Mouse (Mus musculus): ENCODE results near the gene Rfc5.
"Not testable (repeated sequence)": the region's sequence is repeated elsewhere in the genome, so short reads cannot be mapped to it uniquely, and the experiment has no call there.

The Rfc5 gene

DNA sequence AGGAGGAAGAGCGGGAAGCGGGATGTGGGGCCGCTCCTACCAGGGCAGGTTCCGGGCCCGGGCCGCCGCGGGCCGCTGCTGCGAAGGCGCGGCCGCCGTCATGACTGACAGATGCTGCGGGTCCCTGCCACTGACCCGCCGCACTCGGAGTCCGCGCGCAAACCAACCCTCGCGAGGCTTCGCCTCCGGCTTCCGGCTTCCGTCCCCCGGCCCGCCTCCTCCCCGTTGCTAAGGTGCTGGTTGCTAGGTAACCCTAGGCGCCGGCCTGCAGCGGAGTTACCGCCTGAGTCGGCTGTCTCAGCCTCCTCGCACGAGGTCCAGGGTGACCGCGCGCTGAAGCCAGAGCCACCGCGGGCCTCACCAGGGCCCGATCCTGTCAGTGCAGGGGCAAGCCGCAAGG is at the start of gene Rfc5:
TSS of gene Rfc5 (minus strand) at position 171 of the 400 bp plus-strand sequence.
- DNase-seq: peak; percentile 97

DNA sequence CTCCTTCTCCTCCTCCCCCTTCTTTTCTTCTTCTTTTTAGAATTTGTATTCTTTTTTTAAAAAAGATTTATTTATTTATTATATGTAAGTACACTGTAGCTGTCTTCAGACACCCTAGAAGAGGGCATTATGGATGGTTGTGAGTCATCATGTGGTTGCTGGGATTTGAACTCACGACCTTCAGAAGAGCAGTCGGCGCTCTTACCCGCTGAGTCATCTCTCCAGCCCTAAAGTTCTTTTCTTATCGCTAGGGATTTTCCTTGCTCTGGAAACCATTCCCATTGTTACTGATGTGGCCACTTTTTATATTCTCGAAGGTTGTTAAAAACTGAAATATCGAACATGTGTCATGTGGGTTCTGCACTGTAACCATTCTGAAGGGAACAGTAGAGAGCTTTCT is 44.7 kb upstream of the Rfc5 start:
- DNase-seq: not testable (repeated sequence)

DNA sequence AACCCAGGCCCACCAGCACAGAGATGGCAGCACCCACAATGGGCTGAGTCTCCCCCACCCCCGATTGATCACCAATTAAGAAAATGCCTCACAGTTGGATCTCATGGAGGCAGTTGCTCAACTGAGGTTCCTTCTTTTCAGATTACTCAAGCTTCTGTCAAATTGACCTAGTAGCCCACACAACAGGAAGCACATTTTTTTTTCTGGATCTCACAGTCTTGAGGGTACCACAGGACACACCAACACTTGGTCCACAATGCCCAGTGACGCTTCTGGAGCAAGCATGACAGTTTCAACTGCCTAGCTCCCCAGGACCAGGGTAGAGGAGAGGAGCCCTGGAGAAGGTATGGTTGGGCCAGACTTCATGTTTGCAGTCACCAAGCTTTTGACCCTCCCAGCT is 28.6 kb upstream of the Rfc5 start:
- DNase-seq: no peak

DNA sequence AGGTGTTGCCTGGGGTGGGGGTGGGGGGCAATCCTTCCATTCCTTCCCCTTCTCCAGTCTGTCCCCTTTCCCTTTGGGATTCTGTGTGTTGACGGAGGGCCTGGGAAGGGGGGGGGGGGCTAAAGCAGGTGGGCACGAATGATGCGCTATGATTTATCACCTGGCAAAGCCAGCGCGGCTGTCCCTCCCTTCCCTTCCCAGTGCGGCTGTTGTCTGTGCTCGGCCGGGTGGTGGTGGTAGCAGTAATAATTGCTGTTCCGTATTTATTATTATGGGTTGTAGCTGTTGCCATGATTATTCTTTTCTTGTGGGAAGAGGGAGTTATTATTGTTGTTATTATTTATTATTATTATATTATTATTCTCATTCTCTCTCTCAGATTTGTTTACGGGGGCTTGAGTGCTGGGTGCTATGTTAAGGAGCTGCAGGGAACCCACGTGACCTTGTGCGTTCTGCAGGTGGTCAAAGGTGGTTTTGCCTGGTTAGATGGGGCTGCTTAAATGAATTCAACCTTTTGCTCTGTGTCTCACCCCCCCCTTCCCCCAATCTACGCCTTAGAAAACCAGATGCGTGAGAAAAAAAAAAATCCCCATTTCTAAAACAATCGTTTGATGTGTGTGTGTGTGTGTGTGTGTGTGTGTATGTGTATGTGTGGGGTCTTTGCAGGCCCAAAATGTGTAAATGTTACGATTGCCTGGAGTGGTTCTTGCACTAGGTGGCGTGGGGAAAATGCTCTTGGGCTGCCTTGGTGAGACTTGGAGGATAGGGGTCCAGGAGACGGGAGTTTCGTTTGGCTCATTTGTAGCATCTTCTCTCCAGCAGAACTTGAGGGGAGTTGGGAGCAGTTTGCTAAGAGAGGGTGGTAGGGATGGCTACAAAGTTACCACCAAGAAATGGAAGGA is 26.4 kb upstream of the Rfc5 start:
- DNase-seq: peak; percentile 20

DNA sequence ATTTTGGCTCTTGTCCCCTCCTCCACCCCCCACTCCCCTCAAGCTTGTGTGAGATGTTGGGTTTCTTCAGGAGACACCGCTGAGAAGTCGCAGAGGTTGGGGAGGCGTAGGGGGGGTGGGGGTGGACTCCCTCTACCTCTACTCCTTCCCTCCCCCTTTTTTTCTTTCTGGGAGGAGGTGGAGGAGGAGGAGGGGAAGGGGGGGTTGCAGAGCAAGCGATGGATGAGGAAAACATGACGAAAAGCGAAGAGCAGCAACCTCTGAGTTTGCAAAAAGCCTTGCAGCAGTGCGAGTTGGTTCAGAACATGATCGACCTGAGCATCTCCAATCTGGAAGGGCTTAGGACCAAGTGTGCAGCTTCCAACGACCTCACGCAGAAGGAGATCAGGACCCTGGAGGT is 25.8 kb upstream of the Rfc5 start:
- no peak for DNase-seq

DNA sequence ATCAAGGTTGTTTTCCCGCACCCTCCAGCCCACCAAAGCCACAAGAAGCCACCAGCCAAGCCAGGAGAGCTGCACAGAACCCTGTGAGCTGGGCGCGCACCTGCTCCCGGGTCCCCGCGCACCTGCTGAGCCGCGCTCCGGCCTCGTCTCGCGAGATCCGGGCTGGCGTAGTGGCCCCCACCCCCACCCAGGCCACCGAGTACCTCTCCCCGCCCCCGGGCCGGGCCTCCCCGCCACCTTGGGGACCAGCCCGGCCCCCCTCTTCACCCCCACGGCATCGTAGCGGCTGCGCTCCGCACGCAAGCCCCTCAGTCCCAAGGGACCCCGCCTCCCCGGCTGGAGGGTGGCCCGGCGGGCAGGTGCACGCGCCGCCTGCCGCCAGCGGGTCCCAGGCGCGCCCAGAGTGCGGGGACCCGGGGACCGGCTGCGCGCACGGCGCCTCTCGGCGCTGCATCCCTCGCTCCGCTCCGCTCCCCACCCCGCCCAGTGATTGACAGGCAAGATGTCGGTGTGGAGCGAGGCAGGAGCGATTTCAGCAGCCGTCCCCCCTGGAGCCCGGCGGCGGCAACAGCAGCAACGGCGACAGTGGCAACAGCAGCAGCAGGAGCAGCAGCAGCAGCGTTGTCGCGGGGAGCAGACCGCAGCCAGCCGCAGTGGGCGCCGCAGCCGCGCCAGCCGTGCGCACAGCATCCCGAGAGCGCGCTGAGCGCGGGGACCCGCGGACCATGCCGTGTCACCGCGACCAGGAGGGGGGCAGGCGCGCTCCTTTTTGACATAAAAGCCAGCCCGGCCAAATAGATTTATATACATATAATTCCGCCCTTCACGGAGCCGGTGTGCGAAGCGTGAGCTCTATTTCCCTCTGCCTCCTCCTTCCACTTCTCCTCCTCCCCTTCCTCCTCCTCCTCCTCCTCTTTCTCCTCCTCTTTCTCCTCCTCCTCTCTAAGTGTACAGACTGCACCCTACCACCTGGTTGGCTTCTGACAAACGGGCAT is 25.0 kb upstream of the Rfc5 start, which contains the start of gene Ksr2:
TSS of gene Ksr2 (plus strand) at position 494 of the 995 bp plus-strand sequence.
- DNase-seq: peak; percentile 73

DNA sequence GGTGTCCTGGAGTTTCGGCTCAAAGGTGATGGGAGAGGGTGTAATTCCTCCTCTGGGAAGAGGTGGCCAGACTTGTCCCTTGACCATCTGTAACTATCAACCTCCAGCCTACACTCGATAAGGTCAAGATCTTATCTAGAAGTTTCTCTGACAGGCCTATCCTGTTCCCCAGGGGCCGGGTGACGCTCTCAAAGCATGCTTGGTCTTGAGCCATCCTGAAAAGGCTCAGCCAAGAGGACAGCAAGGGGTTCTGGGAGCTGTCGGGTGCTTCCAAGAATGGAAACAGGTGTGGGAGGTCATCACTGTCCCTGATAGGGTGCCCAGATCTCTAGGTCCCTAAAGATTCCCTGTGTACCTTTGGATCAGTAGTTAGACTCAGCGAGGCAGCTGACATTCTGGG is 20.5 kb upstream of the Rfc5 start:
- DNase-seq: no peak

DNA sequence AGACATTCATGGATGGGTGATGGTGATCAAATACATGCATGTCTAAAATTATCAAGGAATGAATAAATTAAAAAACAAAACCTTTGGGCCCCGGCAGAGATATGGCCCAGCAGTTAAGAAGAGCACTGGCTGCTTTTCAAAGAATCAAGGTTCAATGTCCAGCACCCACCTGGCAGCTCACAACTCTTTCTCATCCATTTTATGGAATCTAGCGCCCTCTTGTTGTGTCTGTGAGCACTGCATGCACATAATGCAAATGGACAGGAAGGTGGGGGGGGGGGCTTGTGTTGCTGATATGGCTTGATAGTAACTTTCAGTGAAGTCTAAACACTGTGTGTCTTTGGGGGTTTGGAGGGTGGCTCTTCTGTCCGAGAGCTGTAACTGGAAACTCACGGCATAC is 19.4 kb upstream of the Rfc5 start:
- DNase-seq: no peak

DNA sequence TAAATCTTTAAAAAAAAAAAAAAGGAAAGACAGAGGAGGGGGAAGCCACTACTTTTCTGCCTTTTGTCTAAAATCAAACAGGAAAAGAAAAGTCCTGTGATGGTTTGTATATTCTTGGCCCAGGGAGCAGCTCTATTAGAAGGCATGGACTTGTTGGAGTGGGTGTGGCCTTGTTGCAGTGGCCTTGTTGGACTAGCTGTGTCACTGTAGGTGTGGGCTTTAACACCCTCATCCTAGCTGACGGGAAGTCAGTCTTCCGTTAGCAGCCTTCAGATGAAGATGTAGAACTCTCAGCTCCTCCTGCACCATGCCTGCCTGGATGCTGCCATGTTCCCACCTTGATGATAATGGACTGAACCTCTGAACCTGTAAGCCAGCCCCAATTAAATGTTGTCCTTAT is 15.8 kb upstream of the Rfc5 start:
- DNase-seq: not testable (repeated sequence)

DNA sequence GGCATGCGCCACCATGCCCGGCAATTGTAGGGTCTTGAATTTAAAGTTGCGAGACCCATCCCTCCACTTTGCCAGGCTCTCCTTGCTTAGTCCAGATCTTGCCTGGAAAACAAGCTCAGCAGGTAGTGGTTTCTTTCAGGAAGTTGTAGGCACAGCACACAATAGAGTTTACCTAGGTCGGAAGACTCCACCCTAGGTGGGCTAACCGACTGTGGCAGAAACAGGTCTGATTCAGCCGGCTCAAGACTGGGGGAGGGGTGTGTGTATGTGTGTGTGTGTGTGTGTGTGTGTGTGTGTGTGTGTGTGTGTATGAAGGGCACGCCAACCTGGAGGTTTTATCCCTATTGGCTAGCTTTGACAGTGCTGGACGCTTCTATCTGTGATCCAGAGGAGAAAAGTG is 14.8 kb upstream of the Rfc5 start:
- DNase-seq: no peak

DNA sequence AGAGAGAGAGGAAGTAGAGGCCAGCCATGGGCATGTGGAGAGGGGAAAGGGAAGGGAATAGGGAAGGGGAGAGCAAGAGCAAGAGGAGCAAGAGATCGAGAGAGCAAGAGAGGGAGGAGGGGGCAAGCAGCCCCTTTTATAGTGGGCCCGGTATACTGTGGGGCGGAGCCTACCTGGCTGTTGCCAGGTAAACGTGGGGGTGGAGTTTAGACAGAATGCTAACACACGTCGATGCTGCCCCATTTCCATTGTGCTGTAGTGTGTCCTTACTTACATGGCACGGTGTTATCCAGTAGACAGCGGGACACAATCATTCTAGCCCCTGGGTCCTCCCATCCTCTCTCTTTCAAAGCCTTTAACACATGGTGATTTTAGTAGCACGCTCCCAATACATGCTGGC is 10.4 kb upstream of the Rfc5 start:
- DNase-seq: no peak

DNA sequence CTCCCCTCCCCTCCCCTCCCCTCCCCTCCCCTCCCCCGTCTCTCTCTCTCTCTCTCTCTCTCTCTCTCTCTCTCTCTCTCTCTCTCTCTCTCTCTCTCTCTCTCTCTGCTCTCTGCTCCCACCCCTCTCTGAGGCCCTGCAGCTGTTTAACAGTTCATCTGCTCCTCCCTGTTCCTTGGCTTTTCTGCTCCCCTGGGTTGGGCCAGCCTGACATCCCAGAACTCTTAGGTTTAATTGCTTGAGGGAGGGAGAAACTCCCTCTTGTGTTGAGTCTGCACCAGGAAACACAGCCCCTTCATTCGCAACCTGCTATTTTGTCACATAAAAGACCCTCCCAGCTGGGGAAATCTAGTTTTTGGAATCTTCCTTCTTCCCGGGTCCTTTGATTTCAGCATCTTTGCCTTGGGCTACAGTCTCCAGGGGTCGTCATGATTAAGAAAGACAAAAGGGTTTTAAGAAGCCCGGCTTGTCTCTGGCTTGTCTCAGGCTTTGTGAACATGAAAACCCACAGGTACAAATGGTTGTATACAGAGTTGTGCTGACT is 9.2 kb upstream of the Rfc5 start:
- DNase-seq: no peak

DNA sequence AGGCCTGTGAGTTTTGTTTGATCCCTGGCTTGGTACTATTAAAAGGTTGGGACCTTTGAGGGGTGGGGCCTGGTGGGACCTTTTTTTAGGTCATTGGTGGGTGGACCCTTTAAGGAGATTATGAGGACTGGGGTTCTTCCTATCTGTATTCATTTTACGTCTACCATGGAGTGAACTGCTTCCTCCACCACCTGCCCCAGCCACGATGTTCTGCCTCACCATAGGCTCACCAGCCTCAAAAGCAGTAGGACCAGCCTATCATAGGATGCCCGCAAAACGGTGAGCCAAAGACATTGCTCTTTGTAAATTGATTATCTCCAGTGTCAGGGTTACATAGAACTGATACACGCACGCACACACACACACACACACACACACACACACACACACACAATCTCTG is 8.5 kb upstream of the Rfc5 start:
- no peak for DNase-seq

DNA sequence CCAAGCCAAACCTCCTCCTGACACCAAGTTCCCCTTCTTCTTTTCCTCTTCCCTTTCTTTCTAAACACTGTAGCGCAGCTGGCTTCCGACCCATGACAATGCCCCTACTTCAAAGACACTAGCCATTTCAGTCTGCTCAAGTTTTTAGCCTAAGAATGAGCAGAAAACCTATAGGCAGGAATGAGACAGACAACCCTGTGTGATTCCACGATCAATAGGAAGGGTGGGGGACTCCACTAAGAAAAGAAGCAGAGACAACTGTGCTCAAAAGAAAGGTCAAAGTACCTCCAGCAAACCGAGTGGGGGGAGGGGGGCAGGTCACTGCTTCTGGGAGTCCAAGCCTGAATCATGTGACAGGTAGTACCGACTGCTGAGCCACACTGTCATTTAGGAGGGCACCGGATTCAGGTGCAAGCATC is 7.8 kb upstream of the Rfc5 start:
- DNase-seq: no peak

DNA sequence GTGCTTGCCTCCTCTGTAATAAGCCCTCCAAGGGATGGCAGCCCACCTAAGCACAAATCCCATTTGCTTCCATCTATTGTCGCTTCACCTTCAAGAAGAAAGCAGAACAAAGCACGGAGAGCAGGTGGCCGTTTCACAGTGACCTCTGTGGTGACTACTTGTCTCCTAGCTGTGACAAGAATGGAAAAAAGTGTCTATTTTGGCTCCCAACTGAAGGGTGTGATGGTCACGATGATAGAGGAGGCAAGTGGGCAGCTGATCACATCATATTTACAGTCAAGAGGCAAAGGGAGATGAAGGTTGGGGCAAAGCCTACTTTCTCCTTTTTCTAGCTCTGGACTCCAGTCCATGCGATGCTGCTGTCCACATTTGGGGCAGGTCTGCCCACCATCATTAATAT is 7.0 kb upstream of the Rfc5 start:
- no peak for DNase-seq

DNA sequence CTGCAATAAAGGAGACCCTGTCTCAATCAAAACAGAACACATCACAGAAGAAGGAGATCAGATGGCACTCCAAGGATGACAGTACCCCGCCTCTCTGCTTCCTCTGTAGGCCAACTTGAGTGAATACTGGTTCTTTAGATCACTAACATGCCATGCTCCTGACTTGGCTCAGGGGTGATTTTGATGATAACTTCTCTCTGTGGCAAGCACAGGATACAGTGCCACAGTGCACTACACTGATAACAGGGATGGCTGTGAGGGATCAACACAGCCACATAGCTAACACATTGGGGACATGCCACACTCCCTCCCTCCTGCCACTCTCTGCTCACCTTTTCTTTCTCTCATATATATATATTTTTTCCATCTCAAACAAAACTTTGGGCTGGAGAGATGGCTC is 2.0 kb upstream of the Rfc5 start:
- no peak for DNase-seq

DNA sequence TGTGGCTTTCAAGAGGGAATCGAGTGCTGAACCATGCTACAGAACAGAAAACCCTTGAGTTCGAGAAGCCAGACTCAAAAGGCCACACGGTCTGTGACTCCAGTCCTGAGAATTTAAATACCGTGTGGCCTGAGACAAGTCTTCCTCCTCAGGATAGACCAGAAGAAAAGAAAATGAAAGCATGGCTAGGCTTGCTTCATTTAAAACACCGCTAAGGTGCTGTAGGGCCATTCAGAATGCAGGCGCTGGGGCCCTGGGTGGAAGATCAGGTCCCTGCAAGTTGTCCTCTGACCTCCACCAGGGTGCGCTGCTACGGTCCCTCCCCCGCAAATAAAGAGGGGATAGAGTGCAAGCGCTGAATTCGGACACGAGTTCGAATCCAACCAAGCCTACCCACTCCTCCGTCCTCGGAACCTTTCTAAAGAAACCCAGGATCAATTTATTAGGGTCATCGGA is 523 bp downstream of the Rfc5 start:
- peak; percentile 39 for DNase-seq

DNA sequence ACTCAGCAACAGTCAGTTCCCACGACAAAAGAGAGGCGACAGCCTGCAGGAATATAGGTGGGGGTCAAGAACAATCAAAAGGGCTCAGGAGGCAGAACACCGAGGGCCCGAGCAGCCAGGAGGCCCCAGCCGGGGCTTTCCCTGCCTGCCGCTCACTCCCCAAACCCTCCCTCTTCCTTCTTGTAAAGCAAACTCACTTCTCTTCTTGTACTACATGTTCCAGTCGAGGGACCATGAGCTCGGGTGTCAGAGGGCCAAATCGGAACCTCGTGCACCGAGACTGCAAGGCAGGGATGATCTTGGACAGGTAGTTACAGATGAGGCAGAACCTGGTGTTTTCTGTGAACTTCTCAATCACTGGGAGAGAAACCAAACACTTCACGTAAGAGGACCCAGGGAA is 5.6 kb downstream of the Rfc5 start:
- DNase-seq: no peak

DNA sequence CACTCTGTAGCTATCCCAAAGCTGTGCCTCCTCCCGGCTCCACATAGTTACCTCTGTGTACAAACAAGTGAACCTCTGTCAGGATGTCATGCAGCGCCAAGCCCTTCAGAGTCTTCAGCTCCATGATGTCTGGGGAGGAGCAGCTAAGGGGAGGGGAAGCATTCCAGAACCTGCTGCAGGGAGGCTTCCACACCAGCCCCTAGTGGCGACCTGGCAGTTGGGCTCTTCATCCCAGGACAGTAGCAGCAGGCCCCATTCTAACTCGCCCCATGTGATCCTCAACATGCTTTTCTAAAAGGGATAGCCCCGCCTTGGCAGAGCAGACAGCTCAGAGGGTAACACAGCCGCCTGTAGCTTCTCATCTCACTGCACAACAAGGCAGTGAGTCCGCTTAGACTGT is 7.1 kb downstream of the Rfc5 start:
- DNase-seq: no peak

DNA sequence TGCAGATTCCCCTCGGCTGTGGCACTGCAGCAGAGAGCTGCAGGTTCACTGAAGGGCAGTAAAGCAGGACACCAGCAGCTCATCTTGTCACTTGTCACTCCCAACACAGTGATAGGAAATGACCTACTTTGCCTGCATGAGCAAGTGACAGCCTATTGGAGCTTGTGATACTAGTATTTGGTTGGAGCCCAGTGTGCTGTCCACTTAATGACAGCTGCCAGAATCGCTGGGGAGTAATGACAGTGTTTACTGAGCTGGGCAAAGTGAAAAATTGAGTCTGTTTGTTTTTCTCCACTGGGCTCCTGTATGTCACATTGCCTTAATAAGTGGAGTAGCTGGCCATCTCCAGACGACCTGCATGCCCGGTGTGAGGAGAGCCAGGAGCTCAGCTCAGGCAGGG is 8.6 kb downstream of the Rfc5 start:
- no peak for DNase-seq

DNA sequence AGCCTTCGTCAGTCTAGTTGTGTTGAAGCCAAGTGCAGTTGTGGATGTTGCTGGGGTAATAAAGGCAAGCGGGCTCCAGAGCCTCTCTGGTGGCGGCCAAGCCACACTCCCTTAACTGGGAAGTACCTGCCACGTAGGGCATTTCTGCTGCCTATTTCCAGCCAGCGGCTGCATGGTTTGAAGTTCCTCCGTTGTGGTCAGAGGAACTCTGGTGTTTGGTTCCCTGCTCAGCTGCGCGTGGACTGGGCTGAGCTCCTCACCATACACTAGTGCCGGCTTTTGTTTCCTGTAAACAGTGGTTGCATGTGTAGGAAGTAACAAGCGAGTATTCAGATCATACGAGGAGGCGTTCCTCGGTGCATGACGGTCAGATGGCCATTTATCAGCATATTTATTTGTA is 11.1 kb downstream of the Rfc5 start:
- not testable (repeated sequence) for DNase-seq

DNA sequence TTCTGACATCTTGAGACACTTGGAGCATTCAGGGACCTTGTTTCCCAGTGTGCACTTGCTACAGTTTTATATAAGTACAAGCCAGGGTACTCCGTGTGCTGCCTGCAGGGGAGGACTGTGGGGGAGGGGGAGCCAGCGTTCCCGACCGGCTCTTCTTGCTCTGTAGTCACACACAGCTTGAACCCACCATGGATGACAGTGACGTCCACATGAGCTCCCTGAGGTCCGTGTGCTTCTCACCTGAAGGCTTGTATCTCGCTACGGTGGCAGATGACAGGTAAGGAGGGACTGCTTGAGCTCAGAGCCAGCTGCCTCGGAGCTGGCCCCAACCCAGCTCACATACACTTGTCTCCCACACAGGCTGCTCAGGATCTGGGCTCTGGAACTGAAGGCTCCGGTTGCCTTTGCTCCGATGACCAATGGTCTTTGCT is 12.5 kb downstream of the Rfc5 start:
- peak; percentile 63 for DNase-seq

DNA sequence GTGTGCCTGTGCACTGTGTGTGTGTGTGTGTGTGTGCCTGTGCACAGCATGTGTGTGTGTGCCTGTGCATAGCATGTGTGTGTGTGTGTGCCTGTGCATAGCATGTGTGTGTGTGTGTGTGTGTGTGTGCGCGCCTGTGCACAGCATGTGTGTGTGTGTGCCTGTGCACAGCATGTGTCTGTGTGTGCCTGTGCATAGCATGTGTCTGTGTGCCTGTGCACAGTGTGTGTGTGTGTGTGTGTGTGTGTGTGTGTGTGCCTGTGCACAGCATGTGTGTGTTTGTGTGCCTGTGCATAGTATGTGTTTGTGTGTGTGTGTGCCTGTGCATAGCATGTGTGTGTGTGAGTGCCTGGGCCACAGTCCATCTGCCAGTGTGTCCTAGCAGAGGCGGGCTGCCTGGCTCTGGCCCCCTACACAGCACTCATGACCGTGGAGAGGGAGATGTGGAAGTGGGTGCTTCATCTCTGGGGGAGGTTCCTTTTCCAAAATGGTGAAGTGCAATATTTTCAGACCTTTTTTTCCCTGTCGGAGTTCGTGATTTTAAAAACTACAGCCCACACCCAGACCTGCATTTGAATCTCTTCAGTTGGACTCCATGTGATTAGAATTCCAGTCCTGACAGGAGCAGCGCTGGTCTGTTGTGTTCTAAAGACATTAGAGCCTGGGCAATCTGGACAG is 14.3 kb downstream of the Rfc5 start:
- no peak for DNase-seq
